Mouse (Mus musculus) kidney, postnatal 4 days (tissue): ENCODE measurements around the gene Irf3.

ENCODE experiments used
- DNase-seq, 2 experiments: peaks; one replicate each; pipeline ENCODE4 v3.0.0; 2021; ENCODE audit warnings: mixed read lengths in 2 of 2

The Irf3 gene

DNA sequence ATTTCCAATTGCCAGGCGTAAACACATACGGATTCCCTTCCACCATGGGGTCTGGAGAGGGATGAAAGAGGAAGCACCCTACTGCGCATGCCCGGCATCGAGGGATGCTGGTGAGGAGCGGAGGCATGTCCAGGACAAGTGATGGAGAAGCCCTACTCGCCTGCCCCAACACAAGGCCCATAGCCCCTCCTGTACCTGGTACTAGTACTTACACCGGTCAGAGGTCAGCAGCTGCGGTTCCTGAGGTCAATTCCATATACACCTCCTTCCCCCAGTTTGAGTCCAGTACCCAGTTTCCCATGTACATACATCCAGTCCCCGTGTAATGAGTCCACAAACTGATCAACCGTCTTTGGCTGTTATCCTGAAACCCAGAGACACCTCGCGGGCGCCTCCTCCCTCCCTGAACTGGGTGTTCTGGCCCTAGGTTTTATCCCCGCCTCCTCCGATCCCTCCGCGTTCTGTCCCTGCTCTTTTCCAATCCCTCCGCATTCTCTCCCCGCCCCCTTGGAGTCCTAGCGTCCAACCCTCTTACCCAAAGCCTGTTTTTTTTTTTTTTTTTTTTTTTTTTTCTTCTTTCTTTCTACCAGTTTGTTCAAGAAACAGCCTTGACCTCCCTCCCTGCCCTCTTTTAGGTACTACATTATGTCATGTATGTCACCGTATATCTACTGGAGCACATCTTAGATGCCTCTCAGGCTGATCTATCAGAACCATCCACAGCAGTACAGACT, 22.9 kb upstream of the Irf3 start, which contains the start of gene Cpt1c:
Gene Cpt1c (minus strand): TSS at position 469 of the 734 bp plus-strand sequence.
- DNase-seq: peak; percentile 88 to 90

DNA sequence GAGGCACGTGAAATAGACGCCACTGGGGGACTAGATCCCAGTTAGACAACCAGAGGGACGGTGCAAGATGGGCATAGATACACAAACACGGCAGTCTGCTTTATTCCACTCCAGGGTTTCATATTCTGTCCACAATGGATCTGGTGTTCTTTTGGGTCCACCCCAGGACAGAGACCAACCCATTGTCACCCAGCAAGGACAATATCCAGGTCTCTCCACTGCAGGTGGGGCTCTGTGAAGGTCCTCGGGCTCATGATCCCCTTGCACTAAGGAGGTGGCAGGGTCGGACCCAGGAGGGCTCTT, 22.4 kb upstream of the Irf3 start:
- DNase-seq: no peak

DNA sequence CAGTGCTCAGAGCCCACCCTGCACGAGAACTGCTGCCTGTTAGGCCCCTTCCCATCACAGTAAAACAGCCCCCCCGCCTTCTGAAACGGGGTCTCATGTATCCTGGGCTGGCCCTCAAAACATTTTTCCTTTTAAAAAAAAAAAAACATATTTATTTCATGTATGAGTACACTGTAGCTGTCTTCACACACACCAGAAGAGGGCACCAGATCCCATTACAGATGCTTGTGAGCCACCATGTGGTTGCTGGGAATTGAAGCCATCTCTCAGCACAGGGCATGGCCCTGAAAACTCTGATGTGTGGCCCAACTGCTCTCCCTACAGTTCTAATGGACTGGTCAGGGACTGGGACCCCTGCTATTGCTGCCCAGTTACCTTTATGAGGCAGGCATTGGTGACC, 19.1 kb upstream of the Irf3 start:
- DNase-seq: no peak

DNA sequence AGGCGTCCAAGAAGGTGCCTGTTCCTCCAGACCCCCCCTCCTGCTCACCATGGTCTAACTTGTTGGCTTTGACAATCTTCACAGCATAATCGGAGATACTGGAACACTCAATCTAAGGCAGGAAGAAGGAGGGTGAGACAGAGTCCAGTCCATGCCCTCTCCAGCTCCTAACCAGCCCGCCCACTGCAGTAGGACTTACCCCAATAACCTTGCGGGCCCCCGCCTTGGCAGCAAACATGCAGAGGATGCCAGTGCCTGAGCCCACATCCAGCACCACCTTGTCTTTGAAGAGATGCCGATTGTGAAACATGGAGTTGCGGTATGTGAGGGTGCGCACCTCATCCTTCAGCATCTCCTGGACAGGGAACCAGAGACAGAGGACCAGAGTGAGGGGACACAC, 15.9 kb upstream of the Irf3 start:
- DNase-seq: no peak

DNA sequence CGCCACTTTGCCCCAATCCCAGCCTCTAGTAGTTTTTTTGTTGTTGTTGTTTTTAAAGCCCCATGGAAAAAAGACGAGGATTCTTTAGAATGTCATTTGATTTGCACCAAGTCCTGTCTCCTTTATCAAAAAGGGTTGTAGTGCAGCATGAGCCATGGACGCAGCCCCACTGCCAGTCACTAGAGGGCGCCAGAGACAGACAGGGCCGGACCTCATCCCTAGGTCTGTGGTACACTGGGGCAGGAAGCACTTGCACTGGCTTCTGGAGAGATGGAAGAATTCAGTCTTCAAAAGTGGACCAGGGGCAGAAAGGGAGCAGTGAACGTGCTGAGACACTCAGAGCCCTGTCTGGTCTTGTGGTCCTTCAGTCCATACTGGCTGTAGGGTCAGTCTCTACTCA, 14.4 kb upstream of the Irf3 start:
- DNase-seq: peak; percentile 94

DNA sequence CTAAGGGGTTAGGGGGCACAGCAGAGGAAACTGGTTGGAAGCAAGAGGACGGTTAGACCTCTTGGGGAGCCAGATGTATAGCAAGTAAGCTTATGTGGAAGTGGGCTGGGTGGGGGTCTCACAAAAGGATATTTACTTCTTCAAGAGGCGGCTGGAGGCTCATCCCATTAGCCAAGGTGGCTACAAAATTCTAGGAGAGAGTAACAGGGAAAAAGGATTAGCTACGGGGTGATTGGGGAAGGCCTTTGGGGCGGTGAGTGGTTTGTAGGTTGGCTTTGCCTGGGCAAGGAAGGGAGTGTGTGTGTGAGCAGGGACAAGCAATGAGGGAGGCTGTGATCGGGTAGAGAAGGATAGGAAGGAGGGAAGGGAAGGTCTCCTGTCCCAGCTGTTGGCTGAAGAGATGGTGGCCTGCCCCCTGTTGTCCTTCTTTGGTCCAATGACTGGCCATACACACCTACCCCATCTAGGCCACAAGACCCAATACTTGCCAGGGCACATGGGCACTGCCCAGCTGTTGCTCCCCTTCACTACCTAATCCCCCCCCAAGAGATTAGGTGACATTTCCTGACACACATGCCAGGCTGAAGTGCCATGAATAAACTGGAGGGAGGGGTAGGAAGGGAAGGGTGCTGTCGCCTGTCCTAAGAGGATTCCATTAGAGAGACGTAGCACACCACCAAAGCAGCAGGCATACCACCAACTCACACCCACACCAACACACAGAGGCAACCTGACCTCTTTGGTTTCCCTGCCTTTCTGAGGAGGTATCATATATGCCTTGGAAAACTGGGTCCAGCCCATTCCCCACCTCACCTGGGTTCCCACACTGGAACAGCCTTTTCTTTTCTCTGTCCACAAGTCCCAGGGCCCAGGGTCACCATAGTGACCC, 13.3 kb upstream of the Irf3 start:
- no peak for DNase-seq

DNA sequence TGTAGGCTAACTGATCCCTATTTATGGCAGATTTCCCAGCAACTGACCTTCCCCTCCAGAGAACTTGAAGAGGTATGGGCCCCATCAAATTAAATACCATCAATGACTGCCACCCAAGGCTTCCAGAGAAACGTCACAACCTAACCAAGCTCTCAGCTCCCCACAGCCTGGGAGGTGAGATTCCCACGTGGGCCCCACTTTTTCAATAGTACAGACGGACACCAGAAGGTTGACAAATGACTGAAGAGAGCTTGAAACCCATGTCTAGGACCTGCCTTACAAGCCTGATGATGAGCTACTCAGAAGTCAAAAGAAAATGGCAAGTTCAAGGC, 12.6 kb upstream of the Irf3 start:
- DNase-seq: no peak

DNA sequence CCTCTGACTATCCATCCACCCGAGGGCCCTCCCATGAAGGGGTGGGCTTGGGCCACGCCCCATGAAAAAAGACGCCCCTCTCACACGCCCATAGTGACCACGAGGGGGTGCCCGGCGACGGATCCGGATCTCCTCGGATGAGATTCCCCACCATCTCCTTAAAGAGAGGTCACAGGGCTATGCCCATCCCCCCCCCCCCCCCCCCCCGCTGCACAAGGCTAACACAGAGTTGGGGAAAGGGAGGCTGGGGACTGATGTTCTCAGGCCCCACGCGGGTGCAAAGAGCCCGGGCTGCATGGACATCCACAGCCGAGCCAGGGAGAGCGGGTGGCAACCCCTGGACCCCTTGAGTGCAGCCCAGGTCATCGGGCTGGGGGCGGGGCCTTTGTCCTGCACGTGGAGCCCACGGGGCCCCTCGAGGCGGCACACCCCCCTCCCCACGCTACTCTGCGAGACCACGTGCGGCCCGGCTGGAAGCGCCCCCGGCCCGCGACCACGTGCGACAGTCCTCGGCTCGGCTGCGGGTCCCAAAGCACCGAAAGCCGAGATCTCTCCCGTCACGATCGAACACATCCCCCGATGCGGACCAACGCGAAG, 11.8 kb upstream of the Irf3 start:
- peak; percentile 87 to 92 for DNase-seq

DNA sequence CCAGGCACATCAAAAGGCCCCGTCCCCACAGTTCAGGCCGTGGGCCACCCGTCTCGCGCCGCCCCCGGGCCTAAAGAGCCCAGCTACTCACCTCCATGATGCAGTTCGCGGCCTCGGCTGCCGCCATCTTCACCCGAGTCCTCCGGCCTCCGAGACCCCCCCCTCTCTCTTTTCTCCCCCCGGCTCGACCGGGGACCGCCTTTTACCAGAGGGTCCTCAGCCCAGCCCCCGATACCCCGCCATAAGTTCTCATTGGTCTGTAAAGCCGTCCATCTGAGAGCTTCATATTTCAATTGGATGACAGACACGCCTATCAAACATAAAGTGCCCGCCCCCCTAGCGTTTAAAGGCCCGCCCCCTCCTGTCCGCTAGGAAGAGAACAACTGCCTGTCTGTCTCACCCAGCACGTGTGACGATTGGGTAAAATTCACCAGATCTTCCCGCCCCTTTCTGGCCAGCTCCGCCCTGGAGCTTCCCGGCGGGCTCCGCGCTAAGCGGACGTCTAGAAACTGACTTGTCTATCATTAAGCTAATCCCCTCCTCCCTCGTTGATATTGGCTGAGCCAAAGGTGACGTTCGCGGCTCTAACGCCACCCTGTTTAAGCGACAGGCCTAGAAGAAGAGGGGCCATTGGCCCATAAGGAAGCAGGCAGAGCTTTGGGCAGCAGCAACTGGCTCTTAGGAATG, 11.1 kb upstream of the Irf3 start, which contains the start of gene Prmt1:
Gene Prmt1 (minus strand): TSS at position 377 of the 687 bp plus-strand sequence.
- peak; percentile 95 to 97 for DNase-seq

DNA sequence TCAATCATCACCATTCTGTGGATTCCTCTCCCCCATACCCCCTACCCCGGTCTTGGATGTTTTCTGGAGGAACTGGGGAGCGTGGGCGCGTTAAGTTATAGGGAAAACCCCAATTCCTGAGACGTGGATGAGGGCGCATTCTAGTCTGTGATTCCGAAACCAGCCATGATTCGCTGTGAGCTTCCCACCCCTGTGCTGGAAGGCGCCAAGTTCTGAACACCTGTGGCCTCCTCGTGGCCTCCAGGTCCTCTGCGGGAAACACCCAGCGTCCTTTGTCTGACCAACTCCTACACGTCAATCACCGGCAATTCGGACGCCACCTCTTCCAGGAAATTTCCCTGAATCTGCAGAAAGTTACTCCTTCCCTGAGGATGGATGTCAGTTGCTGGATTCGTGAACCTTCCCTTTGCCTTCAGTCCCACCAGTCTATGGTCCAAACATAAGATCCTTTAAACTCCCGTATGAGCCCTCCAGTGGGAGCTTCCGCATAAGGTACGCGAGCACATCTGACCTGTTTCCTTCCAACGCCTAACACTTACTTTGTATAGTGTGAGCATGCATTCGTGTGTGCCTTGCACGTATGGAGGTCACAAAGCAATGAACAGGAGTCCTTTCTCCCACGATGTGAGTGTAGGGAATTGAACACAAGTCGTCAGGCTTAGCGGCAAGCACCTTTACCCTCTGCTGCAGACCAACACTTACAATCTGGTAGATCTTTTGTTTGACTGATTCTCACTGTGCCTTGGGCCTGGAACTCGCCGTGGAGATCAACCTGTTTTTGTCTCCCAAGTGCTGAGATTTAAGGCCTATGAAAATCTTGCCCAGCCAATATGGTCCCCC, 10.3 kb upstream of the Irf3 start:
- DNase-seq: peak in 1 of 2 experiments; percentile 42

DNA sequence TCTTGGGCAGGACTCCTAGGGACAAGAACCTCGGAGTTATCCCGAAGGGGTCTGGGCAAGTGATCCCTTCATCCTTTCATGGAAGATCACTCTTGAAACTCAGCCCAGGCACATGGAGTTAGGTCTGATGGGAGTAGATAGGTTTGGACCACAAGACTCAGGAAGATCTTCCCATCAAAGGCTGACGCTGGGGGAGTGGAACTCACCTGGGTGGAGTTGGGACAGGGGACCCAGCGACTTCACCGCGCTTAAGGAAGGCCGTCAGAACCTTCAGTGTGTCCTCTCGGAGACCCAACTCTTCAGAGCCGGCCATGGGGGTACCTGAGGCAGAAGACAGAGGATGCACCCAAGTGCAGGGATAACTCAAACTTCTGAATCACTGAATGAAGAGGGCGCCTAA, 776 bp upstream of the Irf3 start:
- DNase-seq: no peak

DNA sequence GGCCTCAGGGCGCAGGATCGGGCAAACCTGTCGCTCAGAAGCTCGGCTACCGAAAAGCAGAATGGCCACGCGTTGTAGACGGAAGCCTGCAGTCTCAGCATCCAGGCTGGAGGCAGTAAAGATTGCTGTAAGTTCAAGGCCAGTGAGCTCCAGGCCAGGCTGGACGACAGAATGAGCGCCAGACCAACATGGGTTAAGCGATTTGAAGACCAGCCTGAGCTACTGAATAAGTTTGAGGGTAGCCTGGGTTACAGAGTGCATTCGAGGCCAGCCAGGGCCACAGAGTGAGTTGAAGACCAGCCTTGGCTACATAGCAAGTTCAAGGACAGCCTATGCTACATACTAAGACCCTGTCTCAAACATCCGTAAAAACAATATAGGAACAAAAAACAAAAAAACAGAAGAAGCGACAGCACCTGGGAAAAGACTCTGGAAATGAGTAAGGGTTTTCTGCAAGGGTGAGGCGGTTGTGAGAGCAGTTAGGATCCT, 536 bp downstream of the Irf3 start:
- no peak for DNase-seq

DNA sequence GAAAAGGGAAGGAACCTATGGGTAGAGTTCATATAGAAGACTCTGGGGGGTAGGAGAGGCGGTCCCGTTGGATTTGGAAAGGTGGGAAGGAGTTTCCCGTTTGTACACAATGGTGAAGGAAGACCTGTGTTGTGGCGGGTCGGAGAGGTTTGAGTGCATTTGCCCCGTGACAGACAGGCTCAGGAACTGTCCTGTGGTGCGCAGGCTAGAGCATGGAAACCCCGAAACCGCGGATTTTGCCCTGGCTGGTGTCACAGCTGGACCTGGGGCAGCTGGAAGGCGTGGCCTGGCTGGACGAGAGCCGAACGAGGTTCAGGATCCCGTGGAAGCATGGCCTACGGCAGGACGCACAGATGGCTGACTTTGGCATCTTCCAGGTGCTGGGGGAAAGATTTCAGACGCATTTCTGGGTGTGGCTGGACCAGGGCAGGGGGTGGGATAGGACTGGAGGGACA, 1.1 kb downstream of the Irf3 start, which contains the start of gene Bcl2l12:
Gene Bcl2l12 (minus strand): TSS at position 212 of the 455 bp plus-strand sequence.
- DNase-seq: peak; percentile 68 to 80

DNA sequence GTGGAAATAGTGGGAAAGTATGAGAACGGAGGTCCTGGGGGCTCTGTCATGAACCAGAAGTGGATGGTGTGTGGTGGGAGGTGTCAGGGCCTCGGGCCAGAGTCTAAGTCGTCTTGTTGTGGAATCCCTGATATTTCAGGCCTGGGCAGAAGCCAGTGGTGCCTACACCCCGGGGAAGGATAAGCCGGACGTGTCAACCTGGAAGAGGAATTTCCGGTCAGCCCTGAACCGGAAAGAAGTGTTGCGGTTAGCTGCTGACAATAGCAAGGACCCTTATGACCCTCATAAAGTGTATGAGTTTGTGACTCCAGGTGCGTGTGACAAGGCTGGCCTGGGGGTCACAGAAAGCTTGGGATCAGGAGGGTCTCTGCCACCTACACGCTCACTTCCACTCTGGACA, 2.3 kb downstream of the Irf3 start:
- peak in 1 of 2 experiments; percentile 55 for DNase-seq

DNA sequence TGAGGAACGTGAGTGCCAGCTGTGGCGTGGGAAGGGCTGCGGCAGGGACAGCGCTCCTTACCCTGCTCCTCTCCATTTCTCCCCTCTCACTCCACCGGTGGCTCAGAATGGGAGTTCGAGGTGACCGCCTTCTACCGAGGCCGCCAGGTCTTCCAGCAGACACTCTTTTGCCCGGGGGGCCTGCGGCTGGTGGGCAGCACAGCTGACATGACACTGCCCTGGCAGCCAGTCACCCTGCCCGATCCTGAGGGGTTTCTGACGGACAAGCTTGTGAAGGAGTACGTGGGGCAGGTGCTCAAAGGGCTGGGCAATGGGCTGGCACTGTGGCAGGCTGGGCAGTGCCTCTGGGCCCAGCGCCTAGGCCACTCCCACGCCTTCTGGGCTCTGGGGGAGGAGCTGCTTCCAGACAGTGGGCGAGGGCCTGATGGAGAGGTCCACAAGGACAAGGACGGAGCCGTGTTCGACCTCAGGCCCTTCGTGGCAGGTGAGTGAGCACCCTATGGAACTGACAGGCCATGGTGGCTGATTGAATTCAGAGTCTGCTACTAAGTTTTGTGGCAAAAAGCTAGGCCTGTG, 3.2 kb downstream of the Irf3 start:
- DNase-seq: peak; percentile 50 to 69

DNA sequence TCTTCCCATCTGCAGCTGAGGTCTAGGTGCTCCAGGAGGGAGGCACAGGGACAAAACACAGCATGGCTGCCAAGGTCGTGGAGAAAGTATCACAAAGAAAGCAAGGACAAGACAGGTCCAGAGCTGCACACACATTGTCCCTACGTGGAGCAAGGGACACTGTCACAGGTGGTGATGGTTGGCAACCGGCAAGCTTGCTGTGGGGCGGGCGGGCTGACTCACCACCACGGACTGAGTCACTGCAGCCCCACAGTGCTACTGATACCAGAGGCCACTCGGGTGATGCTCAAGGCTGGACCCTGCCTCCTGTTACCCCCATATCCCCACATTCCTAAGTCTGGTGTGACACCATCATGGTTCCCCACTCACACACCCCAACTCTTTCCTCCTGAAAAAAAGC, 5.0 kb downstream of the Irf3 start:
- DNase-seq: no peak

DNA sequence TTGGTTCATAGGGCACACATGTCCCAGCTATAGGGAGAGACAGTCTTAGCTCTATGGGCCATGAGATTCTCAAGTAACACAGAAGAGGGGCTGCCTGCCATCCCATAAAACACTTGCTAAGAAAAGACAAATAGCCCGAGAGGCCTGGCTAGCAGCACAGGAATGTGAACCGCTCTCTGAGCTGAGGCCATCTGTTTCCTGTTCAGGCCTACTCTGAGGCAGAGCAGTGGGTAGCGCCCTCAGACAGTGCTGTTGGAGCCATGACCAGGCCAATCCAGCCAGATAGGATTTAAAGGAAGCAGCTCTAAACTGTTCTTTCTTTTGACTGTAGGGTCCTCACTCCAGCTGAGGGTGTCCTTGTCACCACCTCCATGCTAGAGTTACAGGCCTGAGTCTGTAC, 7.1 kb downstream of the Irf3 start:
- peak in 1 of 2 experiments; percentile 62 for DNase-seq

DNA sequence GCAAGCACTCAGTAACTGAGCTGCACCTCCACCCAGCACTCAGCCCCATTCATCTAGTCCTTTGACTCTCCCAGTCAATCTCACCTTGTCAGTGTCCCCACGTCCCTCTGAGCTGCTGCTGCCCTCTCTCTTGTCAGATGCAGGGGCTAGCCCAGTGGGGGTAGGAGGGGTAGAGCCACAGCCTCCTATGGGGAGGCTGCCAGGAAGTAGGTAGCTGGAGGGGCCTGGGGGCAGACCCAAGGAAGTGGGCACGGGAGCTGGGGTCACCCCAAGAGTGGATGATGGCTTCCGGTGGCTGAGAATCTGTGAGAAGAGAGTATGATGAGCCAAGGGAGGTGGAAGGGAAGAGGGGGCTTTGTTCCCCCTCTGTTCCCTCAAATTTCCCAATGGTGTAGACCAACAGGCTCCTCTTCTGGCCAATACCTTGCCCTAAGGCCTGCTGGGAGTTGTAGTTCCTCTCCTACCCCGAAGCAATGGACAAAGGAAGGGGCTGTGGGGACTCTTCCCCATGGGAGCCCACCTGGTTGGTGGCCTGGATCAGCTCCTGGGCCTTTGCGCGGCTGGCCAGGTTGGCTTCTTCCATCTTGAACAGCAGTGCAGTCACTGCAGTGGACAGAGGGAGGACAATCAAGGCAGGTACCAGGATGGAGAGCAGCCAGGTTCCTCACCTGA, 8.0 kb downstream of the Irf3 start:
- no peak for DNase-seq

DNA sequence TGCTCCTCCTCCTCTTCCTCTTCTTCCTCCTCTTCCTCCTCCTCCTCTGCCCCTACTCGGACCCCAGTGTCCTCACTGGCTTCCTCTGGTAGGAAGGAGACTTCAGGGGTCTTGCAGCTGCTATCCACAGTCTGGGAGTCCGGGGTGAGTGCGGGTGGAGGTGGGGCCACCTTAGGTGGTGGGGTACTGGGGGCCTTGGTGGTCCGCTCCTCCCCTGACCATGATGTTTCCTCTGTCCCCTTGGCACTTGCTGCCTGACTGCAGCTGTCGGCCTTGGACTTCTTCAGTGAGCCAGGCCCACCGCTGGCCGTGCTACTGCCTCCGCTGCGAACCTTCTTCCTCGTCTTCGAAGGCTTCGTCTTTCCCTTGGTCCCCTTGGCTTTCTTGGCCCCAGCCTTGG, 9.1 kb downstream of the Irf3 start:
- no peak for DNase-seq

DNA sequence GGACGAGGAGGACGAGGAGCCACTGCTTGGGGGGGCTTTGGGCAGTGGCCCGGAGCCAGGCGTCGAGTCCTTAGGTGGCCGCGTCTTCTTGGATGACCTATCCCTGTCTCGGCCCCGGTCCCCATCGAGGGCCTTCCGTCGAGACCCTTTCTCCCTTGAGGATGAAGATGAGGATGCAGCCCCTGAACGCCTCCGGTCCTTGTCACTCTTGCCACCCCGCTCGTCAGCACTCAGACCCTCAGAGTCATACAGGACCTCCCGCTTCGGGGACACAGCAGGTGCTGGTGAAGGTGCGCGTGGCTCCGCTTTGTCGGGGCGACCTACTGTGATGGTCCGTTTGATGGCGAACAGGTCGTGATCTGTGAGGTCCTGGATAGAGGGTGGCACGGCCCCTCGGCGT, 9.7 kb downstream of the Irf3 start:
- no peak for DNase-seq

DNA sequence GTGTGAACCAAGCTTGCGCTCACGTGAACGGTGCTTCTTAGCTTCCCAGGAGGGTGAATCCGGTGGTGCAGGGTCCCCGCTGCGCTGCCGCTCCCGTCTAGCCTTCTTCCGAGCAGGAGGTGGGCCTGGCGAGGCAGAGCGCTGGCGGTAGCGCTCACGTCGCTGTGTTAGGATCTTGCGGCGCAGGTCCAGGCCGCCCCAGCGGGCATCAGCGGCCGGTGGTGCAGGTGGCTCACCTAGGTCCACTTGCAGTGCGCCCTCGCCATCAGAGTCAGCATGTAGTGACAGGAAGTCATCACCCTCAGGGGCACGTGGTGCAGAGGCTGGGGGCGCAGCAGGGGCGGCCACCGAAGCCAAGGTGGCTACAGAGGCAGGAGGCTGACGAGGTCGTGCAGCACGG, 10.4 kb downstream of the Irf3 start:
- no peak for DNase-seq
